Mouse (Mus musculus) left cerebral cortex, postnatal 14 days (tissue): ENCODE data around the gene Pip4p1. TPM values are rescaled to one million over a fixed set of nuclear protein-coding genes. Genes with fewer than 3 reads are reported as not detected.
A peak's percentile ranks its signal among the peaks of the same experiment; 100 is the strongest.
"Not testable (repeated sequence)": the region's sequence is repeated elsewhere in the genome, so short reads cannot be mapped to it uniquely, and the experiment has no call there.

Source experiments
- DNase-seq, 2 experiments: peaks; one replicate each; pipeline ENCODE4 v3.0.0; 2021 to 2022; ENCODE audit warnings: low spot score in 2 of 2, mixed read lengths in 1 of 2
- intact Hi-C: fragments of 180-260 bp; cut with DNase I; formaldehyde crosslinking; loops from one replicate; pipeline ENCODE4 v1.15.1; 2025
- total RNA-seq, 2 experiments: library from RNA; stranded (reverse); gene quantifications; 2 replicates each; pipeline ENCODE4 v1.2.3; 2021

Gene Pip4p1
- total RNA-seq, 2 experiments from 2014 or later: 87.3 to 98.4 TPM

DNA sequence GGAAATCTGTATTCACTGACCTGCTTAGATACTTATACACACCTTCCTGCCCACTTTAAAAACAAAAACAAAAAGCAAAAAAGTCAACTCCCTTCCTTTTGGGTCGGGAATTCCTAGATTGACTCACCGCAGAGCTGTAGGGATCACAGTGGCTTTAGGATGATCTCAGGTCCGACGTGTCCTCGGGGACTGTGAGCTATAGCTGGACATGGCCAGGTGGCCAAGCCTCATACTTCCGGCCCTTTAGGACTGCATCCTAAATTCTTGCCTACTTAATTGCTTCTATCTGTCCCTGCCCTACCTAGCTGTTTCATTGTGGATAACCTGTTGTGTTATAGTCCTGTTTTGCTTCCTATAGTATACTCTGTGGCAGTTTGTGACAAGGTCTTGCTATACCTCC is 14.4 kb upstream of the Pip4p1 start:
- DNase-seq, intact Hi-C loops: not testable (repeated sequence)

DNA sequence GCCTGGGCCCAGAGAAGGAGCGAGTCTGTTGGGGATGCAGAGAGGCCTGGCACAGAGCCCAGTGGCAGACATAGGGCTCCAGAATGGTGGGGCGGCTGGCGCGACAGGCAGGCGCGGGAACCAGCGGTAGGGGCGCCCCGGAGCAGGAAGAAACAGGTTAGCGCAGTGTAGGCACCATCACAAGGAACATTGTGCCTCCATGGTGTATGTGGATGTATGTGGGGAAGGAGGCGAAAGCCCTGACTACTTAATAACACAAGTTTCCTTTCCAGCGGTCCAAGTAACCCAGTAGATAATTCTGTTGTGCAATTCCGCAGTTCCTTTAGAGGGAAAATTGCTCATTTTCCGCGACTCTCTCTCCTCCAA is 14.0 kb upstream of the Pip4p1 start:
- intact Hi-C loops, DNase-seq: not testable (repeated sequence)

DNA sequence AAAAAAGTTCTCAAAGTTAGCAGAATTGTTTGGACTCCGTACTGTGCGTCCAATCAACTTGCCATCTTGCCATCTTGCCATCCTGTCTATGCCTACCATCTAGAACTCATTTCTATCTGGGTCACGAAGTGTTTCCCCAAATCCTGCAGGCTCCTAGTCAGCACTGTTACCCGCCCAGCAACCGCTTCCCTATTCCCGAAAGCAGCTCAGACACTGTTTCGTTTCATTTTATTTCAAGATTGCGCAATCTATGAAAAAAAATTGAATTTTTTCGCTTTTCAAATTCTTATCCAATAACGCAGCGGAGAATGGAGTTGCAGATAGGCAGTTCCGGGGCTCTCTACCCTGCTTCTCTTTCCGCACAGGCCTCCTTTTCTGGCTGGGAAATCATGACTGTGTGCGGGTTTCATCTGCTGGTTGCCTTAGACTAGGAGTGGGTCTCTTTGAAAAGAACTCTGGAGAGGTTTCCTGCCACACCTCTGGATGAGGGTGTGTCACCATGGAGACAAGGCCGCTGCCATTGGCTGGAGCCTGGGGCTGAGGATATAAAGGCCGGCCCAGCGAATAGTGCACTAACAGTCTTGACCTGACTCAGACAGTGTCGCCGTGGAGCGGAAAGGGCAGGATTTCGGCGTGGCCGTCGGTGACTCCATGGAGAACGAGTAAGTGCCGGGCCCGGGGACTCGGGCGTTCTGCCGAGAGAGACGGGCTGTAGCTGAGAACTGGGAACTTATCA is 13.4 kb upstream of the Pip4p1 start, which contains the start of gene Gm49342:
Gm49342 (plus strand) TSS at position 586 of the 736 bp plus-strand sequence.
- intact Hi-C loops: no loop called here
- DNase-seq: peak; percentile 86 to 90

DNA sequence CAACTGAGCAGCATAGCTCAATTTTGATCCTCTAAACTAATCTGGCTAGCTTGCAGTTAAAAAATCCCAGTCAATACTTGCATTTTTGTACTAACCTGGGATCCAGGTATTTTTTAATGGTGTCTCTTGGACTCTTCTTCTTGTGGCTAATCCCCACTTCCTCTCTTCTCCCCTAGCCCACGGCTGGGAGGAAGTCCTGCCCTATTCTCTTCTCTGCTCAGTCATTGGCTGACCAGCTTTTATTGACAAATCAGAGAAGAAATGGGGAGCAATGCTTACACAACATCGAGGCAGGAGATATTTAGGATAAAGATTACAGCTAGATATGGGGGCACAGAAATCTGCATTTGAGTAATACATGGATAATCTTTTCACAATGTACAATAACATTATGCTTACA is 8.3 kb upstream of the Pip4p1 start:
- no peak for DNase-seq
- intact Hi-C loops: no loop called here

DNA sequence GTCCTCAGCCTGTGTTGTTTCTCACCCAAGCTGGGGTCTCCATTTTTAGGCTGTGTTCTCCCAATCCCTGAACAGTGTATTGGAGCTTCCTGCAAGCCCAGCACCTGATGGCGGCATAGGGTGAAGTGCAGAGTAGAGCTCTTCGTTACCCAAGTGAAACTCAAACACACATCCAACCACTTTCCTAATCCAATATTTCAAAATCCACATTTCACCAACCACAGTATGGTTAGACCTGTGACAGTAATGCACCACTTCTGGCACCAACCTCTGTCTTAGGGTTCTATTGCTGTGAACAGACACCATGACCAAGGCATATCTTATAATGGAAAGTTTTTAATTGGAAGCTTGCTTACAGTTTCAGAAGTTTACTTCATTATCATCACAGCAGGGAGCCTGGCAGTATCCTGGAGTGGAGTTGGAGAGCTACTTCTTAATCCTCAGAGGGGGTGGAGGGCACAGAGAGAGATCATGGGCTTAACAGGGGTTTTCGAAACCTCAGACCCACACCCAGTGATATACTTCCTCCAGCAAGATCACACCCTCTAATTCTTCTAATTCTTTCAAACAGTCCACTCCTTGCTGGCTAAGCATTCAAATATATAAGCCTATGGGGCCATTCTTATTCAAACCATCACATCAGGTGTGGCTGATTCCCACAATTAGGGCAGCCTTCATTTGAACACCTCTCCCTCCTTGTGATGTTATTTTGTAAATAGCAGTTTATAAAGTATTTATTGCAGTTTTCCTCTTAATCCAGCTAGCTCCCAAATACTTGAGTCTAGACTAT is 7.7 kb upstream of the Pip4p1 start:
- no peak for DNase-seq
- intact Hi-C loops: no loop called here

DNA sequence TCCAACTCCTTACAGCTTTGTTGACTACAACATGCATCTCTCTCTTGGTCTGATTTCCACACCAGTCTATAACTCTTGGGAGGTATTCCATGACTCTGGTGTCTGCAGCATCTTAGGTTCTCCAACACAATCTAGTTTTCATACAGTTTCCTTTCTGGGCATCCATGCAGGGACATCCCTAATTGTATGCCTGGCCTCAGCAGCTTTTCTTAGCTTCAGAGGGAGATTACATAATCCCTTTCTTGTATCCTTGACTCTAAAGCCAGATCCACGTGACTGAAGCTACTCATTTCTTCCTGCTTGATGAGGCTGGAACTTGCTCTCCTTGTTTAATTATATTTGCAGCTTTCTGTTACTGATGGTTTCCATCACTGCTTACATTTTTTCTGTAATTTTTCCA is 6.0 kb upstream of the Pip4p1 start:
- intact Hi-C loops: no loop called here
- DNase-seq: no peak

DNA sequence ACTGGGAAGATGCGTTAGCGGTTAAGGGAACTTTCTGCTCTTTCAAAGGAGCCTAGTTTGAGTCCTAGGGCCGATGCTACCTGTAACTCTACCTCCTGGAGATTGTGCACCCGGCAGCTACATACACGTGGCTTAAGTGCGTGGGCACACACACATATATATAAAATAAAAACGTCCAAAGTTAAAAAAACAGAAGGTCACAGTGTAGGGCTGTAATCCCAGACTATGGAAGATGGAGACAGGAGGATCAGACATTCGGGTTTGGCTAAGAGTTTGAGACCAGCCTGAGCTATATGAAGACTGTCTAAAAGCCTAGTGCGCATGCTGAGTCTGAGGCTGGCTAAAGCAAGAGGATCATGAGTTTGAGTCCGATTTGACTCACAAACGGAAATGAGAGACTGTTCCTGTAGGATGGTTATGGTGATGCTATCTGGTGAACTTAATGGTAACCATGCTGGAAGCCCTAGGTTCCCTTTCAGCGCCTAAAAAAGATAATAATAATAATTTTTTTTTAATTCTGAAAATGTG is 901 bp upstream of the Pip4p1 start:
- DNase-seq: no peak
- intact Hi-C loops: loop anchor here (2.0 kb wide), 1 partner anchor 133 kb away; no protein-coding TSS in a partner anchor

DNA sequence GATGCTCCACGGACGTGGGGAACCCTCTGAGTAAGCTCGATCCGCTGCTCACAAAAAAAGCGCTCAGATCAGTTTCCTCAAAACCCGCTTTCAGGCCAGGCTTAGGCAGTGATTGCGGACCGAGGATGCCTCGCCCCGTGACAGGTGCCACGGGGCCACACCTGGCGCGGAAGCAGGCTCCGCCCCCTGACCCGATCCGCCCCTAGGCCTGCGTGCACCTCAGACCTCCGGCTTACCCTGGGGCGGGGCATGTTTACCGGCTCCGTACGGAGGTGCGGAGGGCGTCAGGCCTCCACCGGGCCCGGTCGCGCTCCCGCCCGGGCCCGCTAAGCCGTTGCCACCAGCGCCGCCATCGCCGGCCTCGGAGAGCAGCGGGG is 291 bp downstream of the Pip4p1 start:
- peak; percentile 40 to 45 for DNase-seq

DNA sequence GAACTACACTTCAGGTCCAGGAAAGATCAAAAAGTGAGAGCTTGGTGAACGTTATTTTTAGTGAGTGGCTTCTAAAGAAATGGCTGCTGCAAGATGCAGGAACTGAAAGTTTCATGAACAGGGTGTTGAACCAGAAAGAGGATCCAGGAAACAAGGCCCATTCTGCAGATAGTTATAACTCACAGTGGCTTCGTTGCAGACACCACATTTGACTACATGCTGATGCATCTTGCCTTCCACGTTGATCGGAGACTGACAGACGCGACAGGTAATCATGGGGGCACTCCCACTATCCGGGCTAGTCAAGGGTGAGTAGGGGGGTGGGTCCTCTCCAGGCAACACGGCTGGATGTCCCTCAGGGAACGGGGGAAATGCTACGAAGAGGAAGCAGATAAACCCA is 705 bp downstream of the Pip4p1 start:
- DNase-seq: no peak
- intact Hi-C loops: loop anchor here (2.0 kb wide), 1 partner anchor 135 kb away; no protein-coding TSS in a partner anchor

More for the DNA sequence above, 291 bp downstream of the Pip4p1 start:
- intact Hi-C loops: loop anchor here (2.0 kb wide), 1 partner anchor 134 kb away; no protein-coding TSS in a partner anchor

DNA sequence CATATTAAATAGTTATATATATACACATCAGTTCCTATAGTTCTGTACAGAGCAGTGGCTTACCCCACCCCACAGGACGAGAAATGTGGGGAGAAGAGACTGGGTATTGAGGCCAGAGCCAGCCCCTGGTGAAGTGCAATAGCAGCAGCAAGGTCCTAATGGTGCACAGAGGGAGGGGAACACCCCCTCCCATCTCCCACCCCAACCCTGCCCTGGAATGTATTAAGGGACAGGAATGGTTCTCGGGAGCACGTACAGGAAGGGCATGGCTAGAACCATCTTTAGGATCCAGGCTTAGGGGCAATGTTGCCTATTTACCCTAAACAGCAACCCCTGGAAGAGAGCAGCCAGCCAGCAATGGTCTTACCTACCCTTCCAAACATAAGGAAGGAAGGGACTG is 3.3 kb downstream of the Pip4p1 start:
- no peak for DNase-seq
- intact Hi-C loops: no loop called here

DNA sequence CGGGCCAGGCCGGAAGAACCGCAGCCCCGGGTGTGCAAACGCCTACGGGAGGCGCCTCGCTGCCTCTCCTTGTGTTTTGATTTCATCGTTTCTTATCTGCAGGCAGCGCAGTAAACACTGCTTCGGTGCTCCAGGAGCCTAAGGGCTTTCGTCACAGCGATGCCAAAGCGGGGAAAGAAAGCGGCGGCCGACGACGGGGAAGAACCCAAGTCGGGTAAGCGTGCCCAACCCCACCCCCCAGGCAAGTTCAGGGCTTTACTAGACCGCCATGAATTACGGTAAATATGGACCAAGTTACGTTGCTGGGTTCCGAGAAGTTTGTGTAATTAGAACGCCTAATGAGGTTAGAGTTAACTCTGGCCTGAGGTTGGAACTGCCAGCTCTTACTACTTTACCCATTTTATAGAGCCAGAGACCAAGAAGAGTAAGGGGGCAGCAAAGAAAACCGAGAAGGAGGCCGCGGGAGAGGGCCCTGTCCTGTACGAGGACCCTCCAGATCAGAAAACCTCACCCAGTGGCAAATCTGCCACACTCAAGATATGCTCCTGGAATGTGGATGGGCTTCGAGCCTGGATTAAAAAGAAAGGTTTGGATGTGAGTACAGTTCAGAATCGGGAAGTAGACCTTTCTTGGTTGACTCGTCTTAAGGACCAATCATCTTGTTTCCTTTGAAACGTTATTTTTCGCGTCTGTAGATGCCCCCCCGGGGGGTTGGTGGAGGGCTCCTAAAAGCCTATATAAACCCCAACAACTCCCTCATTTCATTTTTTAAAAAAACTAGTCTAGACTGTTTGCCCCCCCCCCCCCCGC is 5.3 kb downstream of the Pip4p1 start:
- intact Hi-C loops: no loop called here
- no peak for DNase-seq

DNA sequence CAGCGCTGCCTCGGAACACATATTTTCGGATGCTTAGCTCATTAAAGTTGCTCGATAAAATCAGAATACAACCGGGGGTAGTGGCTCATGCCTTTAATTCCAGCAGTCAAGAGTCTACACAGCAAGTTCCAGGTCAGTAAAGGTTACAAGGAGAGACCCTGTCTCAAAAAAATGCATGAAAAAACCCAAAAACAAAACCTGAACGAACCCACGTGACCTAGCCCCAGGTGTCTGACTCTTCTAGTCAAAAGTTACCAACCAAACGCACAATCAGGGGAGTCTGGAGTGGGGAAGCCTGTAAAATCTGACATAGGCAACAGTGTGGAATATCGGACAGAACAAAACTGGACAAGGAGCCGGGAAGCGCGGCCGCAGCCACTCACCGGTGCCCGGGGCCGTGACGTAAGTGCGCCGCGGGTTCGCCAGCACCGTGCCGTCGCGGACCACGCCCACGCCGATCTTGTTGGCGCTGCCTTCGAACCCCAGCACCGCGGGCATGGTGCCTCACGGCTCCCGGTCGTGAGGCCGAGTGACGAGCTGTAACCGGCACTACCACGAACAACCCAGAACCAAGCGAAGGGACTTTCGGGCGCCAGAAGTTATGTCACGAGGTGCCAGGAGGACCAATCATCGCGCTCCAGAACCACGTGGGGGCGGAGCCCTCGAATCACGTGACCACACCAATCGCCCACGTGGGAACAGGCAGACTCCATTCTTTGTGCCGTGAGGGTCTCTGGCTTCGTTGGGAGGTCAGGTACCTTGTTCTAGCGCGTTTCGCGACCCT is 6.2 kb downstream of the Pip4p1 start, which contains the start of the genes Osgep and Apex1:
Osgep (minus strand) TSS at position 613 of the 784 bp plus-strand sequence.
Apex1 (plus strand) TSS at position 688 of the 784 bp plus-strand sequence.
- intact Hi-C loops: no loop called here
- DNase-seq: peak; percentile 98 to 99

DNA sequence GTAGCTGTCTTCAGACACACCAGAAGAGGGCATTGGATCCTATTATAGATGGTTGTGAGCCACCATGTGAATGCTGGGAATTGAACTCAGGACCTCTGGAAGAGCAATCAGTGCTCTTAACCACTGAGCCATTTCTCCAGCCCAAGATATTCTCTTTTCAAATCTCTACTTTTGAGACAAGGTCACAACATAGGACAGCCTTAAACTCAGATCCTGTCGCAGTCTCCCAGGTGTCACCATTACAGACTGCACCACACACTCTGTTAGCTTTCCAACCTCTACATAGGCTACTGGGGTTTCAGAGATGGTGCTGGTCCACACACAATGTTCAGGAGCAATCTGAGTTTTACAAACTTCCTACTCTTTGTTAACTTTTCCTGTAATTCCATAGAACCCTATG is 7.2 kb downstream of the Pip4p1 start:
- DNase-seq, intact Hi-C loops: not testable (repeated sequence)

DNA sequence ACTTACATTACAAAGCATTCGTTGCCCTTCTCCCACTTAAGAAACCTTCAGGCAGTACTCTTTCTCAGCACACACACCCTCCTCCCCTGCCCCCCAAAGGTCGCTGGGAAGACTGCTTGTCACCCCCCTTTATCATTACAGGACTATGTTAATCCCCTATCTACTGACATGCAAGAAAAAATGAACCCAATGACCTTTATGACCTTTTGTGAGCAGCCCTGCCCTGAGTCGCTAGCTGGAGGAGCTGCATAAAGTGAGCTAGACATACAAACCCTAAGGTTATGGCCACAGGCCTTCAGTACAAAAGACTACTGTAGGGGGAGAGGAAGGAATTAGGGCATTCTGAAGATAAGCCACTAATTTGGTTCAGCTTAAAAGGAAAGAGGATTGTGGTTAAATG is 19.3 kb downstream of the Pip4p1 start:
- intact Hi-C loops: no loop called here
- no peak for DNase-seq

DNA sequence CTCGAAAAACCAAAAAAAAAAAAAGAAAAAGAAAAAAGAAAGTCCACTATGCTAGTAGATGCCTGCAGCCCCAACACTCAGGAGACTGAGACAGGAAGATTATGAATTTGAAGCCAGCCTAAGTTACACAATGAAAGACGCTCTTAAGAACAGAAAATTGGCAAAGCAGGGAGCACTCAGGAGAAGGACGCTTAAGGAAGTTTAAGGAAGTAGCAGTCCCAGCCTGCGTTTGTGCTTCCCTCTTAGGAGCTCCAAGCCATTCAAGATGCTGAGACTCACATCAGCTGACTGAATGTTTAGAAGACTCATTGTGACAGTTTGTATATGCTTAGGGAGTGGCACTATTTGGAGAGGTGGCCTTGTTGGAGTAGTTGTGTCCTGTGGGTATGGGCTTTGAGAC is 22.5 kb downstream of the Pip4p1 start:
- DNase-seq: no peak
- intact Hi-C loops: no loop called here

DNA sequence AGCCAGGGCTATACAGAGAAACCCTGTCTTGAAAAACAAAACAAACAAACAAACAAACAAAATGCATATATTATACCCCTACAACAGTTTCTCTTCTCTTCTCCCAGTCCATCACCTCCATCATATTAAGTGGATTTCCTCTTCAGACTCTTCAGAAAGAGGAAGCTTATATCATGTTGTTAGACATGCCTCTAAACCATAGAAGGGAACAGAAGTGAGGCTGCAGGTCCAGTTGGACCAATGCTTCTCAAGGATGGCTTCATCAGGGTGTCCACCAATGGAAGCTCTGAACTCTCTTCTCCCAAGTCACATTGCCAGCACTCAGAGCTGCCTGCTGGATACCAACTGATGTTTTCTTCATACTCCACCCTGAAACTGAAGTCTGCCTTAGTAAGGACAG is 25.3 kb downstream of the Pip4p1 start:
- DNase-seq, intact Hi-C loops: not testable (repeated sequence)

DNA sequence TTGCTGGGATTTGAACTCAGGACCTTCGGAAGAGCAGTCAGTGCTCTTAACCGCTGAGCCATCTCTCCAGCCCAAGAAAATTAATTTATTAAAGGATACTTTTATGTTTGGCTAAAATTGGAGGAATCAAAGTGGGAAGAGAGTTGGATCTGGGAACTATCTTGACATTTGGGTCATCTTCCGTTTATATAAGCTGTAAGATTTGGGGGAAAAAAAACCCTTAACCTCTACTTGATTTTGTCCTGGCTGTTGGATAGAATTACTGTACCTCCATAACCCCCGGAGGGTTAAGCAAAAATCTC is 25.9 kb downstream of the Pip4p1 start:
- no peak for DNase-seq
- intact Hi-C loops: no loop called here

DNA sequence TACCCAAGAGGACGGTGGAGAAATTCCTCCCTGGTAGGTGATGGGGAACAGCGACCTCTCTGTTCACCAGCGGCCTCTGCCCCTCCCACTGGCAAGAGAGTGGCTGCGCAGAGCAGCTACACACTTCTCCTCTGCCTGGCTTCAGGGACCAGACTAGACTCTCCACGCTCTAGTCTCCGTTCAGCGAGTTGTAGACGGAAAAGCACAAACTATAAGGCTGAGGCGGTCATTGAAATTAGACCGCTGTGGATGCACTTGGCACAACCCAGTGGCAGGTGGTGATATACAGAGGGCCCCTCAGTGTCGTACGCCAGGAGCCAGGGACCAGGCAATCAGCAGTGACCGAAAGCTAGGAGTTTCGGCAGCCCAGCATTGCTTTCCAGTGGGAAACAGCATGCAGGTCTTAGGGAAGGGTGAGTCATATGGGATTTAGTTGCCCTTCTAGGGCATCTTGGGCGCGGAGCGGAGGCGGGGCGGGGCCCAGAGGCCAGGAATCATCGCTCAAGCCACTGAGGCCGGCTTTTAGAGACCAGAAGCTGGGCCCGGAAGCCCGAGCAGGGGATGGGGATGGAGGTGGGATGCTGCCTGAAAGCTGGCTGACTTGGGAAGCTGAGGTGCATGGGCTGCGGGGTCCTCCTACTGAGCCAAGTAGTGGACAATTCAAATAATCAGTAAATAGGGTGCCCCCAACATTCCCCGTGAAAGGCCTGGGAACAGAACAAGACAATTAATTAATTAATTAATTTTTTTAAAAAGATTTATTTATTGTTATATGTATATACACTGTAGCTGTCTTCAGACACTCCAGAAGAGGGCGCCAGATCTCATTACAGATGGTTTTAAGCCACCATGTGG is 26.5 kb downstream of the Pip4p1 start:
- intact Hi-C loops: no loop called here

More for the DNA sequence above, 26.5 kb downstream of the Pip4p1 start:
- no peak for DNase-seq
